Mouse (Mus musculus) left cerebral cortex, adult 9 months (tissue): ENCODE results near the gene Zfyve16.
A peak's percentile ranks its signal among the peaks of the same experiment; 100 is the strongest.

Source experiments
- DNase-seq, 2 experiments: peaks; one replicate each; pipeline ENCODE4 v3.0.0; 2022; ENCODE audit warnings: low spot score in 2 of 2

Gene Zfyve16

DNA sequence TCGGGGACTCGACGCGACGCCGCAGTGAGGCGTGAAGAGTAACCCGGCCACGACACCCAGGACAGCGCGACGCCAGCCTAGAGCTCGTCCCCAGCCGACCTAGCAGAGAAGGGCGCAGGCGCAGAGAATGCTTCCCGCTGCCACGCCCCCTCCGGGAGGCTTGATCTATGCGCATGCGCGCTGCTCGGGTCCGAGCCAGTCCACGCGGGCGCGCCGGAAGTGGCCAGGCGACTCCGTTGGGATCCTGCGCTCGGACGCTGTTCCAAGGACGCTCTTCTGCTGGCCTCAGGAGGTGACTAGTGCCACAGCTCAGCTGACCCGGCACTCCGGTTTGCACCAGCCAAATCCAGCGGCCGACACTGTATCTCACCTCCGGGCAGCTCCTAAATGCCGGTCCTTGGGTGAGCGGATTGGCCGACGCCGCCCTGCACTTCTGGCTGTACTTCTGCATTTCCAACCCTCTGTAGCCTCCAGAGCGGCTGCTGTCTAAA, at the start of gene Zfyve16:
Gene Zfyve16, minus strand, starts transcription at position 148 of the 491 bp plus-strand sequence.
- DNase-seq = peak; percentile 85 to 96

DNA sequence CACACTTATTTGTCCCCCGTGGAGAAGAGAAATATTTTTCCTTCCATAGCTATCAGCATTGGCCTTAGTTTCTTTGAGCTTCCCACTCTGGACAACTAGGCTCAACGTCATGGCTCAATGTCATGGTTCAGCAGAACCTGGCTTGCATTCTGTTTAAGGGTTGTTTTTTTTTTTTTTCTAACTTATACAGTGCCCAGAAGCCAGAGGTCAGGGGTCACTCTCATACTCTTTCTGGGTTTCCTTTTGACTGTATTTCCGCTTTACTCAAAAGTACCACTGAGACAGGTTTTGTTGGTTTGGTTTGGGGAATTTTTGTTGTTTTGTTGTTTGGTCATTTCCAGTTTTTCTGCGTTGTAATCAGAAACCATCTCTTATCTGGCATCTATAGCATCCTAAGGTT, 47.5 kb upstream of the Zfyve16 start:
- no peak for DNase-seq

DNA sequence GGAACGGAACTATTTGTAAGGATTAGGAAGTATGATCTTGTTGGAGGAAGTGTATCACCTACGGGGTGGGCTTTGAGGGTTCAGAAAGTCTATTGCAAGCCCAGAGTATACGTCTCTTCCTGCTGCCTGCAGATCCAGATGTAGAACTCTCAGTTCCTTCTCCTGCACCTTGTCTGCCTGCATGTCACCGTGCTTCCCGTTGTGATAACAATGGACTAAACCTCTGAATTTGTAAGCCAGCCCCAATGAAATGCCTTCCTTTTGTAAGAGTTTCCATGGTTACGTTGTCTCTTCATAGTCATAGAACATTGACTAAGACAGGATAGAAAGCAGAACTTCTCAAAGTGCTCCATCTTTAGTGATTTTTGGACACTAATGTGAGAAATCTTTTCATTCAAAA, 46.0 kb upstream of the Zfyve16 start:
- no peak for DNase-seq

DNA sequence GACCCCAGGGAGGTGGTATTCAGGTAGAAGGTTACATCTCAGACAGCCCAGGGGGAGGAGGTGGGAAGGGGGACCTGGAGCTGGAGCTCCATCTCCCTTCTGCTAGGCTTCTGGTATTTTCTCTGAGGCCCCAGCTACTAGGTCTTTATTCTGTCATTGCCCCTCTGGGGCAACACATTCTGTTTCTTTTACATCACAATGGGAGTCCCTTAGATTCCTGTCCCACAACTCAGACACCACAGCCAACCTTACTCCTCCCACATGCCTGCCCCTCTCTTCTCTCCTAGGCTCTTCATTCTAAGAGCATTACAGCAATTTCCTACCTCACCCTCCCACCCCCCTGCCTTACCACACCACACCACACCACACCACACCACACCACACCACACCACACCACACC, 45.4 kb upstream of the Zfyve16 start, which contains the start of gene Spz1:
Gene Spz1, minus strand, starts transcription at position 101 of the 400 bp plus-strand sequence.
- no peak for DNase-seq

DNA sequence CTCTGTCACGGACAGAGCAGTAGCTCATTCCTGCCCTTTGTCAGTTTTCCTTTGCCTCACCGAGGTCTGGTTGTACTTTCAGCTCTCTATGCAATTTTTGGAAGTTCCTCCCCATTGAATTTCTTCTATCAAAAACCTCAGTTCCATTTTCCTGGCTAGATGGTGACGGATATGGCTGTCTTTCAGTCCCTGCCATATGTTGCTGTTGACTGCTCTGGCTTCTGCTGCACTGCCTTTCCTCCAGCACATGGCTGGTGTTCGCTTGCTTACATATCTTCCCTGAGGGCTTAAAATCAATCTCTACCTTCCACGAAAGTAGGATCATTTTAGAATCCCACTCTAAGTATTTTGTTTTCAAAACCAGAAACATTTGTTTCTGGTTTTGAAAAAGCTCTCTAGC, 28.8 kb upstream of the Zfyve16 start:
- DNase-seq = no peak

DNA sequence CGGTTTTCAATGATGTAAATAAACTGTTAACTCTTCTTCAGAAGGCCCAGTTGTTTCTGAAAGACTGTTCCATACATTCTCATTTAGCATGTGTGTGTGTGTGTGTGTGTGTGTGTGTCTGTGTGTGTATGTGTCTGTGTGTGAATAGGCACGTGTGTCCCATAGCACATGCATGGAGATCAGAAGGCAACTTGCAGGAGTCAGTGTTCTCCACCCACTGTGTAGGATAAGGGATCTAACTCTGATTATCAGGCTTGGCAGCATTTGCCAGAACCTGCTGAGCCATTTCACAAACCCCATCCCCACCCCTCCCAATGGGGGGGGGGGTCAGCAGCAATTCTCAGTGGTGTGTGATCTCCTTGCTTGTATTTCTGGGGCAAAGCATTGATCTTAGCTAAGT, 26.6 kb upstream of the Zfyve16 start:
- no peak for DNase-seq

DNA sequence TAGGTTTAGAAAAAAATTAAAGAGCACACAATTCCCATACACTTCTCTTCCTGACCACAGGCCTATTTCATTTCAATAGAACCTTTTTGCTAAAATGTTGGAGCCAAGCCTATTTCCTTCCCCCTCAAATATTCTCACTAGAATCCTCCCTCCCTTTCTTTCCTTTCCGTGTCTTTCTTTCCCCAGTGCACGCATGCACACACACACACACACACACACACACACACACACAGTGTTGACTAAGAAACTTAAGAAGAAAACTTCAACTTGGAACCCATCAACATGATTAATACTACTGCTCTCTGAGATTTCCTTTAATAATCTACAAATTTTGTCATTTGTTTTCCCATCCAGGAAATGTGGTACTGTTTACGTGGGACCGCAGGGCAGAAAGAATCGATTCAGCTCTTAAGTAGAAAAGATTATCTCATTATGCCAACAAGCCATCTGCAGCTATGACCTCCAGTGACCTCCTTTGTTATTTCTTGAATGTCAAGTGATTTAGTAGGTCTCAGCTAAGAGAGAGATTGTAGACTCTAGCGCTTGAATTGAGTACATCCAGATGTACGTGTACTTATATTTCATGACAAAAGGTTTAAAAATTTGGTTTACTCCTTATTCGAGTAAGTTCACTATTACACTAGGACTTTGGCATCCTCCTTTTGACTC, 25.9 kb upstream of the Zfyve16 start:
- no peak for DNase-seq

DNA sequence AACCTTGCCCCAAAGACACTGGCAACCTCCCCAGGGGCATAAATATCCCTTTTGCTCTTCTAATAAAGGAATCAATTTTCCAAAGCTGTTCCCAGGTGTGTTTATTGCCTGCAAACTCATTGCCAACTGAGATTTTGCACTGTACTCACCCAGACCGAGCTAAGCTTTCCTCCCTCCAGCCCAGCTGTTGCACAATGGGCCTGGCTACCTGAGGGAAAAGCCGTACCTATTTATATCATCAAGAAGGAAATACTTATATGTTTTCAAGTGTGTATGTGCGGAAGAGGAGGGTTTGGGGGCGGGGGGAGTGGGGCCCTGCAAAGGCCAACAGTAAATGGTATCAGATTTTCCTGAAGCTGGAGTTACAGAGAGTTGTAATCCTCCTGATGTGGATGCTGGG, 16.4 kb upstream of the Zfyve16 start:
- DNase-seq = no peak

DNA sequence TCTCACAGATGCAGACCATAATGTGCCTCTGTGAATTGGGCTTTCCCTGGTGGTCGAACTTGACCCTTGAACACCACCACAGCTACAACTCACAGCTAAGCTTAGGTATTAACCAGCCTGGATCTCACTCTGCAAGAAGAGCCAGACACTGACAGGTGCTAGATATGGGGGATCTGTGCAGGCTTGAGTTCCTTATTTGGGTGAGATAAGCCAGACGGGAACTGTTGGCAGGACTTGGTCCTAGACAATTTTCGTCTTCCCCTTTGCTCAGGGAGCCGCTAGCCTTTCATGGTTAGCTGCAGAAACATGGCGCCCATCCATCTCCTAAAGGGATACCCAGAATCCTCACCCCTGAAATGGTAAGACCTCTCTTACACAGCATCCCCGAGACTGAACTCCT, 10.3 kb upstream of the Zfyve16 start:
- no peak for DNase-seq

DNA sequence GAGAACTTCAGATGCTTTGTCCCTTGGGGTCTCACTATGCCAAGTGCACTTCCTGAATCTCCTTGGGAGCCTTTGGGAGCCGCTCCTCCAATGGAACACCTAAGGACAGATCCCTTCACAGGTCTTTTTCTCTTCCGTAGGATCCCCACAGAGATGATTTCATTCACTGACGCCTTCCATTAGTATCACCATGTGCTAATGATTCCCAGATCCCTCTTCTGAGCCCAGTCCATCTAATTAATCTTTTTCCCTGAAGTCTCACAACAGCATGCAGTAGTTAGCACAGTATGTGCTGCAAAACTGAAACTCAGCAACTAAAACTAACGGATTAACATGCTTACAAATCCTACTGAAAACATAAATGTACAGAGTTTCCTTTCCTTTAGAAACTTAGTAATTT, 8.5 kb upstream of the Zfyve16 start:
- no peak for DNase-seq

DNA sequence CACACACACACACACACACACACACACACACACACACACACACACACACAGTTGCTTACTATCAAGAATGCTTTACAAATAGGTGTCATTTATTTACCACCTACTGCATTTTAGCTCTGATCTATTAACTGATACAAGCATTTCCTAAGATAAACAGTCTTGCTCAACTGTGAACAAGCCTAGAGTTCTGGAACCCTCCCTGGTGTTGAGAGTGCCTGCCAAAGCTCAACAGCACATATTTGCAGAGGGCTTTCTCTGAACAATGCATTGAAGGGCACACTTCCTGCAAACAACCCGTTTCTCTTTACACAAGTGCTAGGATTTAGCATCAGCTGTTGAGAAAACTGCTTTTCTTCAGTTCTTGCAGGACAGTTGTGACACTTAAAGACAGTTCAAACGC, 3.1 kb upstream of the Zfyve16 start:
- no peak for DNase-seq

DNA sequence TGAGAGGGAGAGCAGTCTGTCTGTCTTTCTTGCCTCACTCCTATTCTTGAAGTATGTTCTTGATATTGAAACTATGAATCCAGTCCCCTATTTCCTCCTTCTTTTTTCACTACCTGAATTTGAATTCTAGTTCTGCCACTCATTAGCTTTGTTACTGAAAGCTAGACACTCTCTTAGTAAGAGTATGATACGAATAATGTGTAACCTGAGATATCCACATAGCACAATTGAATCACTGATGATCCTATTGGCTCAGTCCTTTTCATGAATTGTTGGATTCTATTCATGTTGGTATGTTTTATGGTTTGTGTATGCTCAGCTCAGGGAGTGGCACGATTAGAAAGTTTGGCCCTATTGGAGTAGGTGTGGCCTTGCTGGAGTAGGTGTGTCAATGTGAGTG, 1.5 kb upstream of the Zfyve16 start:
- no peak for DNase-seq

DNA sequence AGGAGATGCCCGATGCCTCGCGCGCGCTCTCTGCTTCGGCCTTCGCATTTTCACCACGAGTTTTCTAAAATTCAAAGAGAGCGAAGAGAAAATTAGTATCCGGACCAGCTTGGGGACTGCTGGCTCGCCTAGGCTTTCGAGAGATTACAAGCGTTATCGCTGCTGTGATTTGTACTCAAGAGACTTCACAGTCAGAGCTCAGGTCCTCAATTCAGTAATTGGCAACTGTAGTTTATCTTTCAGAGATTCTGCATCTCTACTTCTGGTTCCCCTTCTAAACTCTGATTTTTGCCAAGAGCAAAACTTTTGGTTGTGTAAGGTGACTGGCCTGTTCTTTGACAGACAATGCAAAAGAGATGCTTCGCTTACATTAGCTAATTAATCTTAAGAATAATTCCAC, 569 bp upstream of the Zfyve16 start:
- no peak for DNase-seq

DNA sequence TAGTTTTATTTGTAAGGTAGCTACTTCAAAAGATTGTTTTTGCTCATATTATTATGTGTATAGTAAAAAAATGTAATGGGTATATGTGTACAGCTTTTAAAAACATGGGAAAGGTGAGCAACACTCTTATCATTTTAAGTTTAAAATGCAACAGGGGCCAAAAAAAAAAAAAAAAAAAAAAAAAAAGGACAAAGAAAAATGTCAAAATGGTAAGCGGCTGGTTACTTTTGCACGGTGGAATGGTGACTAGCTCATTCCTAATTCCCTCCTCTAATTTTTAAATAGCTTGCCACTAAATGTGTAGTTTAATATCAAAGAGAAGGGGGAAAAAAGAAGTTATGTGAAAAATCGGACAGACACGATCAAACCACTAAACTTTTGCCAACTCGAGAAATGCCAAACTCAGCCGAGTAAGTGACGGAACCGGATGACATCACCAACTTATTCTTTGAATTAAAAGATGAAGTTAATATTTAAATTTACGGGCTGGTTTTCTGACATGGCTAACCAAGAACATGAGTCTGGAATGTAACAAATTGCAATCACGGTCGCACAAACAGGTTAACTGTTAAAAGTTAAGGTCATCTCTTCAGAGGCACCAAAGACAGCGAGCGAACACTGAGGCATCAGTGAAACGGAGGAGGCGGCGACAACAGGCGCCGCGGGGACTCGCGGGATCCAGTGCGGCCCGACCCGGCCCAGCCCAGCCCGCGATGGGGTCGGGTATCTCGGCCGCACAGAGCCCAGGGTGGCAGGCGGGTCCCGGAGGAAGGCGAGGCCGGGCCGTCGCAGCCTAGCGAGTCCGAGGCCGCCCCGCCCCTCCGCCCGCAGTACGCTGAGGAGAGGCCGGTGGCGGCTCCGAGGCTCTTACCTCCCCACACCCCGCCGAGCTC, 594 bp downstream of the Zfyve16 start:
- DNase-seq = no peak

DNA sequence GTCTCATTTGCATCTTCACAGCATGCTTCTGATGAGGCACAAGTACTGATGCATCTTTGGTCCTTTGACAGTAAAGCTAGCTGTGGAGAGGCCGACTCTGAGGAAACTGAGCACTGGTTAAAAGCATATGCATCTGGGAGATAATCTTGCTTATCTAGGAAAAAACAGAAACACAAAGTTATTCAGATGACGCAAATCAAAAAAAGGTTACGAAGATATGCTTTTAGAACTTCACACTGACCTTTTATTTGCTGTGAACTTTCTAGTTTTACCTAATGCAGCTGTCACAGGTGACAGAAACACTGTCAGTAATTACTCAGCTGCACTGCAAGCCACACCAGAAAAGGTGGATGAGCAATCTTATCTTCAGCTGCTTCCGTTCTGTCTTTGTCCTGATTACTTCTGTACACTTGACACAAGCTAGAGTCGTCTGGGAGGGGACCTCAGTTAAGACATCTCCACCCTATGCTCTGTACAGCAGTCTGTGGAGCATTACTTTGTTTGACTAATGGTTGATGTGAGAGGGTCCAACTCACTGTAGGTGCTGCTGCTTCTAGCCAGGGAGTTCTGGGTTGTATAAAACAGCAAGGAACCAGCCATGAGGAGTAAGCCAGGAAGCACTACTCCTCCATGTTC, 7.4 kb downstream of the Zfyve16 start:
- no peak for DNase-seq

DNA sequence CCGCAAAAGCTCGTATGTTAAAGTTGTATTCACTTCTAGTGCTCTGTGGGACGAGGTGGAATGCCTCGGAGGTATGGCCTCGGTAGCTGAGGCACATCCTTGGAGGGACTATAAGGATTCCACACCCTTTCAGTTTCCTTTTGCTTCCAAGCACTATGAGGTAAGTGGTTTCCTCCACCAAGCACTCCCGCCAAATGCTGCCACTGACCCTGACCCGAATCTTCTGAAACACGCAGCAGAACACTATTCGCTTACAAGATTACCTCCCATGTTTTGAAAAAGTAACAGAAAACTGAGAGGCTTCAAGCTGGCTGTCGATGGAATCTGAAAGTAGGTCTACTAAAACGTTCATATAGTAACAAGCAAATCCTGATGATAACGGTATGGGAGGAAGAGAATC, 25.8 kb downstream of the Zfyve16 start:
- no peak for DNase-seq

DNA sequence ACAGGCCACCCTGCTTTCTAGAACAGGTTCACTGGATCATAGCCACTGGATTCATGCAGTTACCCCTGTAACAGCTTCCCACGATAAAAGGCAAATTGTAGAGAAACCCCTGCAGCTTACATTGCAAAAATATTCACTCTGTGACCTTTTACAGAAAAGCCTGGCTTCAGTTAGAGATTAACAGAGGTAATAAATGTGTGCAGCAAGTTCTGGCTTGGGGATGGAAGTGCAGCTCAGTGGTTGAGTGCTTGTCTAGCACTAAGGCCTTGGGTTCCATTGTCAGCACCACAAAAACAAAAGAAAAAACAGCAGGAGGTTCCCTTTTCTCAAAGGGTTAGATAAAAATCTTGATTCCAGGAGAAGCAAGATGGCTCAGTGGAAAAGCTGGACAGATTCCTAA, 38.7 kb downstream of the Zfyve16 start:
- DNase-seq = no peak

DNA sequence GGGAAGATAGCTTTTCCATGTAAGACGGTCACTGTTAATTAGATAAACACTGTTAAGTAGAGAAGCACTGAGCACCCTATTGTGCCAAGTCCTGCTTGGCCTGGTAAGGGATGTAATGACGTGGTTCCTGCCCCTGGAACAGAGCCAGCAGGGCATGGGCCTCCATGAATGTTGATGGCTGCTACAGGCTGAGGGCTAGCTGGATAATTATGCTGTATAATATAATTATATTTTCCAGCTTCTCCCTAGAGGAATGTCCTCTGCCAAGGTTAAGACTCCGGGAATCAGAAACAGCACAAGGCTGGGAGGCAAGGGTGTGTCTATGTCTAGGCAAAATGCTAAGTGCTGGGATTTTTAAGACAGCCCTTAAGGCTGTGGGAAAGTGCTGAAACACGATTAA, 39.9 kb downstream of the Zfyve16 start:
- no peak for DNase-seq

DNA sequence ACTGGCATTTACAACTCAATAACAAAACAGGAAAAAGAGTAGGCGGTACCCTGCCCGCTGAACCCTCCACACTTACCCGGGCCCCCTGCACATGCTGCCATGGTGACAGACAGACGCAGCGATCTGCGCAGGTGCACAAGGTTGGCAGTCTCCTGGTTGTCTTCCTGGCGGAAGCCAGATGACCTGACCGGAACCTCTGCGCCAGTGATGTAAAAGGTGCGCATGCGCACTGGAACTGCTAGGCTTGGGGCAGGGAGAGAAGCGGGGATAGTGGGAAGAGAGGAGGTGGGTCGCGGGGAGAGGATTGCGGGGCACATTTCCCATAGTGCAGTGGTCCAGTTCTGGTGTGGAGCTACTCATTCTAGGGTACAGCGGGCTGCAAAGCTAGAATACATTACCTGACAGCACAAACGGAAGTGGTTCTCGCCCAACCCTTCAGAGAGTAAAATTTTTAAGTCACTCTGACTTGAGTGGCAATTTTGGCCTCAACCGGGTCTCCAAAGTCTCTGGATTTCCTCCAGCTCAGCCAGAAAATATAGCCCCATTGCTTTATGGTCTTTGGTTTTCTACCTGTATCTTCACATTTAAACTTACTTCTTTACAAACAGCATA, 46.7 kb downstream of the Zfyve16 start, which contains the start of gene Fam151b:
Gene Fam151b, minus strand, starts transcription at position 164 of the 612 bp plus-strand sequence.
- peak; percentile 78 to 91 for DNase-seq

DNA sequence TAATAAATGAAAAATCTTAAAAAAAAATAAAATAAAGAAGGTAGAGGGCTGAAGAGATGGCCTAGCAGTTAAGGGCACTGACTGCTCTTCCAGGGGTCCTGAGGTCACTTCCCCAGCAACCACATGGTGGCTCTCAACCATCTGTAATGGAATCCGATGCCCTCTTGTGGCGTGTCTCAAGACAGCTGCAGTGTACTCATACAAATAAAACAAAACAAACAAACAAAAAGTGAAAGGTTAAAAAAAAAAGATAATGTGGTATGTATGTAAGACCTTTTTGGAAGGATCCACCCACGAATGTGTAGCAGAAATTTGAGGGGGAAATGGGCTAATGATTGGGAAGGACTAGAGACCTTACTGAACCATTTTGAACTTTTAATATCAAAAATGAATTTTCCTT, 47.3 kb downstream of the Zfyve16 start:
- DNase-seq = peak in 1 of 2 experiments; percentile 41

DNA sequence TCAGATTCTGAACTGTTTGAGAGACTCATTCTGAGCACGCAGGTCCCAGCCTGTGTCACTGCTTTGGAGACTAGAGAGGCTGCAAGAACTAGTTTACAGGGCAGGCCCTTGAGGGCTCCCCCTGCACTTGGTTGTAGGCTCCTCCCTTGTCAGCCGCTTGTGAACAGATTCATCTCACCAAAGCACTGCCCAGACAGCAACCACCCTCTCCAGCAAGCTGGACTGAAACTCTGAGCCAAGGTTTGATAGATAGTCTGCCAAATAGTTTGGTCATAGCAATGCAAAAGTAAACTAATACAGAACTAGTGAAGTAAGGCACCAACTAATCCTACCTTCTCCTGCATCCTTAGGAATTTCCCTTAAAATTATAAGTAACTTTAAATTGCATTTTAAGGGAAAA, 60.5 kb downstream of the Zfyve16 start:
- no peak for DNase-seq

DNA sequence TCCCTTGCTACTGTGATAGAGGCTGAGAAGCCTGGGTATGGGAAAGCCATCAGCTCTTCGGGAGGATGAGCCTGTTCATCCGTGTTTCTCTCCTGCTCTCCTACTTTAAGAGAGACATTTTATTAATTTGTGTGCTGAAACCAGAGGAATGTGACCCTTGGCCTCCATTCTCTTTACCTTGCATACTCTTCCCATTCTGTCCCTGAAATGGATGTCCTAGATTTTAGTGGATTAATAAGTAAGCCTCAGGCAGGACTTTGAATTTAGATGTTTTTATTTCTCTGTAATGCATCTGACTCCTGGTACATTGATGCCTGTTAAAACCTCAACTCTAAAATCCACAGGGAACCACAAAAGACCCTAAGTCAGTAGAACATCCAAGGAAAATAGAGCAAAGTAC, 61.3 kb downstream of the Zfyve16 start:
- DNase-seq = no peak
